Mouse (Mus musculus): Measurements from ENCODE around the gene Vwc2.

Vwc2 gene

GRCm38 (mm10) chr11:11242694-11243377, 128.8 kb downstream of the Vwc2 start:
- no peak for DNase-seq (ENCODE audit: low spot score)

GRCm38 (mm10) chr11:11257348-11257747, 143.3 kb downstream of the Vwc2 start:
- no peak for DNase-seq (ENCODE audit: low spot score)

DNA sequence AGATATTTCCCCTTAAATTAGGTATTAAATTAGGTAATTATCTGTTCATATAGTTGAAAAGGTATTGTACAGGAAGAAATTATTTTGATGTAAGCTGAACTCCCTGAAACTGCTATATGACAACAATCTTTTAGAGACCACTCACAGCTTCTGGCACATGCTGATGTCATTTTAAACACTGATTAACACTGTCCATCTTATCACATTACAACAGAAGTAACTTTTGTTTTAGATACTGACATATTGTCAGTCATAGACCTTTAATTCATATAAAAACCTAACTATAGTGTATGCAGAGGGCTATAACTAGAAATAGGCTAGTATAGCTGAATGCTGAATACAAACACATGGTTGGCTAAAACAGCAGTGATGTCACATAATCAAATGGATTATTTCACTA, 166.1 kb downstream of the Vwc2 start:
- DNase-seq (ENCODE audit: low spot score) = no peak

- no peak for DNase-seq (ENCODE audit: low spot score)
Measured at GRCm38 (mm10) chr11:11283512-11283911, 169.5 kb downstream of the Vwc2 start.
